Mouse (Mus musculus): ENCODE results near the gene Nradd.

Nradd gene

GRCm38 (mm10) chr9:110652963-110653654 lies 28.9 kb upstream of the Nradd start:
- no peak for DNase-seq (ENCODE audit: low read depth in 1 of 2, low spot score in 2 of 2)

GRCm38 (mm10) chr9:110651931-110652722 lies 27.9 kb upstream of the Nradd start:
- peak; percentile 25 to 35 for DNase-seq (ENCODE audit: low read depth in 1 of 2, low spot score in 2 of 2)

- no peak for DNase-seq (ENCODE audit: low read depth in 1 of 2, low spot score in 2 of 2)
Measured at GRCm38 (mm10) chr9:110649775-110650174, 25.5 kb upstream of the Nradd start.

- no peak for DNase-seq (ENCODE audit: low read depth in 1 of 2, low spot score in 2 of 2)
Measured at GRCm38 (mm10) chr9:110645219-110645618, 21.0 kb upstream of the Nradd start.

- no peak for DNase-seq (ENCODE audit: low read depth in 1 of 2, low spot score in 2 of 2)
Measured at GRCm38 (mm10) chr9:110644295-110644694, 20.0 kb upstream of the Nradd start.

- no peak for DNase-seq (ENCODE audit: low read depth in 1 of 2, low spot score in 2 of 2)
Measured at GRCm38 (mm10) chr9:110643787-110644186, 19.5 kb upstream of the Nradd start.

GRCm38 (mm10) chr9:110642812-110643524 lies 18.7 kb upstream of the Nradd start:
- no peak for DNase-seq (ENCODE audit: low read depth in 1 of 2, low spot score in 2 of 2)

GRCm38 (mm10) chr9:110641006-110641405 lies 16.8 kb upstream of the Nradd start:
- DNase-seq (ENCODE audit: low read depth in 1 of 2, low spot score in 2 of 2): no peak

- DNase-seq (ENCODE audit: low read depth in 1 of 2, low spot score in 2 of 2): no peak
Measured at GRCm38 (mm10) chr9:110638611-110639021, 14.4 kb upstream of the Nradd start.

- peak; percentile 57 to 81 for DNase-seq (ENCODE audit: low read depth in 1 of 2, low spot score in 2 of 2)
Measured at GRCm38 (mm10) chr9:110635225-110635624, 11.0 kb upstream of the Nradd start.

- DNase-seq (ENCODE audit: low read depth in 1 of 2, low spot score in 2 of 2): no peak
Measured at GRCm38 (mm10) chr9:110633882-110634281, 9.6 kb upstream of the Nradd start.

- DNase-seq (ENCODE audit: low read depth in 1 of 2, low spot score in 2 of 2): no peak
Measured at GRCm38 (mm10) chr9:110632671-110633070, 8.4 kb upstream of the Nradd start.

- no peak for DNase-seq (ENCODE audit: low read depth in 1 of 2, low spot score in 2 of 2)
Measured at GRCm38 (mm10) chr9:110631651-110632275, 7.5 kb upstream of the Nradd start.

- DNase-seq (ENCODE audit: low read depth in 1 of 2, low spot score in 2 of 2): no peak
Measured at GRCm38 (mm10) chr9:110631191-110631590, 6.9 kb upstream of the Nradd start.

GRCm38 (mm10) chr9:110630171-110630570 lies 5.9 kb upstream of the Nradd start:
- DNase-seq (ENCODE audit: low read depth in 1 of 2, low spot score in 2 of 2): no peak

GRCm38 (mm10) chr9:110625350-110625908 lies 1.2 kb upstream of the Nradd start:
- DNase-seq (ENCODE audit: low read depth in 1 of 2, low spot score in 2 of 2): no peak

GRCm38 (mm10) chr9:110623416-110624195 lies 646 bp downstream of the Nradd start:
- DNase-seq (ENCODE audit: low read depth in 1 of 2, low spot score in 2 of 2): no peak

- DNase-seq (ENCODE audit: low read depth in 1 of 2, low spot score in 2 of 2): no peak
Measured at GRCm38 (mm10) chr9:110622621-110623219, 1.5 kb downstream of the Nradd start.

- no peak for DNase-seq (ENCODE audit: low read depth in 1 of 2, low spot score in 2 of 2)
Measured at GRCm38 (mm10) chr9:110620685-110621084, 3.6 kb downstream of the Nradd start.

- DNase-seq (ENCODE audit: low read depth in 1 of 2, low spot score in 2 of 2): no peak
Measured at GRCm38 (mm10) chr9:110620180-110620579, 4.1 kb downstream of the Nradd start.

Data from monocyte, adult 2 months (primary cell).